Comparison of ENCODE assay signal across 12 mouse cellular contexts in the genomic region with DNA sequence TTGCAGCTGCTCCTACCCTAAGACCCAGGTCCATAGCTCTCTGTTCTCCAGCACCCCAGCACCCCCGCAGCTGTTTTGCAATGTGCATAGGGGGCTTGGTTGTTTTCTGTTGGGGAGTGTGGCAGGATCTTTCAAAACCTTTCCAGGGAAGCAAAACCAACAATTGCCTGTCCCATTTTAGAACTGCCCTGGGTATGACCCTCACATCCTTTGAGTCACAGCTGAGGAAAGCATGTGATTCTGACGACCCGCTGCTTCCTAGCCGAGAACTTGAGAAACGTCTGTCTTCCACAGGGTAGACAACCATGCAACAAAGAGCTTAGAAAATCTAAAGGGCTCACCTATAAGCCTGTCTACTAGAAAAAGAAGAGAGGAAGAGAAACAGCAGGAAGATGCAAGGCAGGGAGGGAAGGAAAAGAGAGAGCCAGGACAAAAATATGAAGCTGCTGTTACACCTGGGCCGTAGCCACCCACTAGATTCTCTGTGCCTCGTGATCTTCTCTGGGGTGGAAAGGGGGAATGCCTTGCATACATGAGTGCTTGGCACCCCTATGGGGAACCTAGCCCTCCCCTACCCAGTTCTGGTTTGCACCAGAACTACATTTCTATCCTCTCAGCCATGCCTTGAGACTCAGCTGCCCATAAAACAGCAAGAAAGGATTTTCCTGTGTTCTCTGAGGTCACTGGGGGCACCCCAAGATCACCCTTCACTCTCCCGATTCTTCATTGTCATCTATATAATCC.
DNase-seq lines count a peak whose midpoint lies in the region; ATAC-seq lines count a peak whose summit lies in the region.
"Had no signal": no experiment of that assay in that cellular context is flagged by ENCODE, and none has a peak within 500 bp of the region (broad histone marks: within the 10 kb centered on the region; RNA-seq: fewer than 3 reads in every experiment).

No protein-coding gene starts in this region.

- DNase-seq in adrenal gland, postnatal 36 days: peak; percentile 6 to 37
- no peak for DNase-seq in adrenal gland, adult 18-20 months (ENCODE audit: low spot score in 2 of 2)
- DNase-seq in layer of hippocampus, adult 11-12 months (ENCODE audit: low spot score): peak; percentile 14
- DNase-seq in layer of hippocampus, postnatal 10 days (ENCODE audit: low spot score in 2 of 2): no peak
- peak; percentile 29 for DNase-seq in brain, adult 2 months (ENCODE audit: low read depth, low spot score)
- no peak for DNase-seq in left cerebral cortex, adult 18-20 months (ENCODE audit: low spot score in 2 of 2)
- DNase-seq: embryo, embryonic 11 days; gastrocnemius, postnatal 36 days; right cerebral cortex, adult 18-20 months had no signal

- peak; percentile 96 for ATAC-seq in megakaryocyte progenitor cell, adult 5-6 weeks (replicated peaks; ENCODE audit: poor library complexity)
- no peak for ATAC-seq in megakaryocyte-erythroid progenitor cell, adult 5-6 weeks (replicated peaks; ENCODE audit: low FRiP score, low TSS enrichment, poor library complexity, severe bottlenecking)
- ATAC-seq: hindbrain, postnatal 0 days had no signal

Comparison
In these comparisons a context has a peak if more than half of its experiments do, and no peak if none do; other contexts are left out.
1. DNase-seq: peak in adrenal gland, postnatal 36 days (2 of 2), layer of hippocampus, adult 11-12 months (single experiment) and brain, adult 2 months (single experiment); none in adrenal gland, adult 18-20 months (0 of 2), layer of hippocampus, postnatal 10 days (0 of 2) and left cerebral cortex, adult 18-20 months (0 of 2).